Mouse (Mus musculus) lung, adult 2 months (tissue): Measurements from ENCODE around the gene Cstad. TPM values are rescaled to one million over a fixed set of nuclear protein-coding genes. Genes with fewer than 3 reads are reported as not detected.

Experiments
- DNase-seq: peaks from one replicate; pipeline ENCODE4 v3.0.0; 2022
- H3K4me1 ChIP-seq: fragments of 200-500 bp; 2 replicates; pipeline ENCODE4 v1.6.1; 2011; ENCODE audit warnings: low read length; ENCODE audit not compliant: control insufficient read depth, insufficient read depth
- H3K4me3 ChIP-seq: fragments of 200-500 bp; replicated peaks from 2 replicates; pipeline ENCODE3; 2011; ENCODE audit warnings: low read depth, mild to moderate bottlenecking, control low read depth, low read length; ENCODE audit errors: extremely low read depth
- CTCF ChIP-seq: fragments of 200-500 bp; IDR thresholded peaks from 2 replicates; pipeline ENCODE4 v1.5.1; 2011; ENCODE audit warnings: mild to moderate bottlenecking, low read length, control low read depth; ENCODE audit not compliant: insufficient read depth
- POLR2A ChIP-seq: fragments of 200-500 bp; IDR thresholded peaks from 2 replicates; pipeline ENCODE4 v1.6.1; 2011; ENCODE audit warnings: low read depth, mild to moderate bottlenecking, control low read depth, low read length, borderline replicate concordance; ENCODE audit errors: extremely low read depth
- WGBS: fragments of 180-500 bp; shearing (Covaris S2); methylation state at CpG from one replicate; pipeline ENCODE4 v1.1.7; 2018; 5-methylcytosine and 5-hydroxymethylcytosine counted together
- polyA plus RNA-seq: library from polyadenylated mRNA; depleted of rRNA; stranded (reverse); fragments of >200 nt; gene quantifications from 2 replicates; pipeline ENCODE4 v1.2.3, GENCODE M21; 2012

The Cstad gene
- polyA plus RNA-seq, 1 experiment = 1.6 TPM

GRCm38 (mm10) chr2:30625296-30625826 is 30.5 kb downstream of the Cstad start:
- Histone ChIP-seq H3K4me1 (peaks cover 3% of the 10 kb centered on the region; the same call in 1 of the 2 replicates), H3K4me3 (no peak overlapping the region)
- DNase-seq = no peak
- TF ChIP-seq CTCF (no peak), POLR2A (no peak)
- WGBS = 75% methylated on average over 6 of the region's 6 CpGs

- peak overlapping the region; percentile 16 for H3K4me3 ChIP-seq
- TF ChIP-seq POLR2A (no peak), CTCF (no peak)
- peaks cover 3% of the 10 kb centered on the region; the same call in 1 of the 2 replicates for H3K4me1 ChIP-seq
- WGBS = 47% methylated on average over 17 of the region's 17 CpGs
- DNase-seq = no peak
These were observed 31.3 kb downstream of the Cstad start for GRCm38 (mm10) chr2:30626058-30626675.

- DNase-seq = no peak
- H3K4me1 ChIP-seq = peaks cover 3% of the 10 kb centered on the region; the same call in 1 of the 2 replicates
- WGBS = 87% methylated on average over 3 of the region's 3 CpGs
- H3K4me3 ChIP-seq = no peak overlapping the region
- TF ChIP-seq CTCF = no peak
- no peak for TF ChIP-seq POLR2A
These were observed 32.5 kb downstream of the Cstad start for GRCm38 (mm10) chr2:30627338-30627737.

GRCm38 (mm10) chr2:30628374-30628773 is 33.5 kb downstream of the Cstad start:
- Histone ChIP-seq H3K4me1 (peaks cover 3% of the 10 kb centered on the region; the same call in 1 of the 2 replicates), H3K4me3 (no peak overlapping the region)
- 85% methylated on average over 17 of the region's 17 CpGs for WGBS
- DNase-seq = no peak
- TF ChIP-seq POLR2A (no peak), CTCF (no peak)

- Histone ChIP-seq H3K4me1 (peaks cover 3% of the 10 kb centered on the region; the same call in 1 of the 2 replicates), H3K4me3 (no peak overlapping the region)
- DNase-seq = no peak
- 77% methylated on average over 14 of the region's 14 CpGs for WGBS
- TF ChIP-seq POLR2A (no peak), CTCF (no peak)
These were observed 34.4 kb downstream of the Cstad start for GRCm38 (mm10) chr2:30629038-30629761.

- H3K4me1 ChIP-seq = peaks cover 3% of the 10 kb centered on the region; the same call in 1 of the 2 replicates
- DNase-seq = no peak
- H3K4me3 ChIP-seq = no peak overlapping the region
- no peak for TF ChIP-seq POLR2A
- WGBS = 80% methylated on average over 4 of the region's 4 CpGs
These were observed 35.0 kb downstream of the Cstad start for GRCm38 (mm10) chr2:30629860-30630259.

GRCm38 (mm10) chr2:30636266-30636671 is 41.4 kb downstream of the Cstad start:
- H3K4me1 ChIP-seq = peaks cover 4% of the 10 kb centered on the region
- DNase-seq = no peak
- TF ChIP-seq POLR2A (no peak), CTCF (no peak)
- WGBS = 36% methylated on average over 5 of the region's 5 CpGs
- H3K4me3 ChIP-seq = no peak overlapping the region

- no peak for TF ChIP-seq POLR2A
- TF ChIP-seq CTCF = no peak
- 85% methylated on average over 6 of the region's 6 CpGs for WGBS
- peaks cover 4% of the 10 kb centered on the region for H3K4me1 ChIP-seq
- H3K4me3 ChIP-seq = no peak overlapping the region
- DNase-seq = no peak
These were observed 43.2 kb downstream of the Cstad start for GRCm38 (mm10) chr2:30637991-30638390.

- DNase-seq = no peak
- no peak for TF ChIP-seq POLR2A
- no peak for TF ChIP-seq CTCF
- Histone ChIP-seq H3K4me1 (peaks cover 4% of the 10 kb centered on the region), H3K4me3 (no peak overlapping the region)
- 18% methylated on average over 11 of the region's 11 CpGs for WGBS
These were observed 45.2 kb downstream of the Cstad start for GRCm38 (mm10) chr2:30640021-30640481.
